Mouse (Mus musculus) stomach, postnatal 0 days (tissue): ENCODE data around the gene Pgf.

Experiments used
- CTCF ChIP-seq: IDR thresholded peaks from 2 replicates; pipeline ENCODE4 v1.5.1; 2016; ENCODE audit warnings: antibody characterized with exemption, low read depth, mild to moderate bottlenecking, moderate library complexity
- EP300 ChIP-seq: optimal IDR thresholded peaks from 2 replicates; pipeline ENCODE3; 2016; ENCODE audit warnings: antibody characterized with exemption

DNA sequence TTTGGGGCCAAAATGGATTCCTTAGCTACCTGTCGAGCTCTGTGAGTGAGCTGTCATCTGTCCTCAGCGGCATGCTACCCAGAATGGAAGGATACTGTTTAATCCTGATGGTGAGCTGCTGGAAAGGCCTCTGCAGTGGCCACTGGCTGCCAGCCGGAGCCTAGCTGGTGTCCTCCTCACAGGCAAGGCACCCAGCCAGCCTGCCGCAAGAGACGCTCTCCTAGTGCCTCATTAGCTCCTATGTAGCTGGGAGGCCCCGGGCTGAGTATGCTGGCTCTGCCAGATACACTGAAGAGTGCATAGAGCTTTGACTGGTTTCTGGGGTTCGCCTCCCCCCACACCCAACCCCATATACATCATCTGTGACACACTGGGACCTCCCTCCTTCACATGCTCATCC lies 3.6 kb downstream of the Pgf start:
- no peak for TF ChIP-seq CTCF
- no peak for TF ChIP-seq EP300
